Mouse (Mus musculus) activated CD4-positive, CD25-positive, alpha-beta regulatory T cell, adult 4 months (primary cell): Measurements from ENCODE around the gene Ccl6. TPM values are rescaled to one million over a fixed set of nuclear protein-coding genes. Genes with fewer than 3 reads are reported as not detected.
"Not testable (repeated sequence)": the region's sequence is repeated elsewhere in the genome, so short reads cannot be mapped to it uniquely, and the experiment has no call there.

Experiments
- ATAC-seq: one replicate; pipeline ENCODE4 v1.8.0; 2017
- polyA plus RNA-seq, 2 experiments: library from polyadenylated mRNA; unstranded; fragments of 100-300 nt; shearing (Covaris generic); gene quantifications; one replicate each; pipeline ENCODE4 v1.2.1; 2017

Gene Ccl6
- polyA plus RNA-seq, 2 experiments from 2014 or later = 1.4 TPM; not detected in 1

- ATAC-seq = no peak
These were observed 36.7 kb downstream of the Ccl6 start for GRCm38 (mm10) chr11:83556085-83556781.

- no peak for ATAC-seq
These were observed 41.2 kb downstream of the Ccl6 start for GRCm38 (mm10) chr11:83551668-83552067.

DNA sequence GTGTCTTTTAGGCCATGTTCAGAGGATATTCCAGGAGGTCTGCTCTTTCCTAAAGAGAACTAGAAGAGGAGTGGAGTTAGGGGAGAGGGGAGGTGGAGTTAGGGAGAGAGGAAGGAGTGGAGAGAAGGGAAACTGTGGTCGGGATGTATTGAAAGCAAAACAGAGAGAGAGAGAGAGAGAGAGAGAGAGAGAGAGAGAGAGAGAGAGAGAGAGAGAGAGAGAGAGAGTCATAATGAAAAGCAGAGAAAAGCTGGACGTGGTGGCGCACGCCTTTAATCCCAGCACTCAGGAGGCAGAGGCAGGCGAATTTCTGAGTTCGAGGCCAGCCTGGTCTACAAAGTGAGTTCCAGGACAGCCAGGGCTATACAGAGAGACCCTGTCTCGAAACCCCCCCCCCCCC lies 41.9 kb downstream of the Ccl6 start:
- ATAC-seq = not testable (repeated sequence)

GRCm38 (mm10) chr11:83550186-83550632 lies 42.7 kb downstream of the Ccl6 start:
- peak; percentile 90 for ATAC-seq

GRCm38 (mm10) chr11:83544214-83544613 lies 48.7 kb downstream of the Ccl6 start:
- ATAC-seq = no peak

DNA sequence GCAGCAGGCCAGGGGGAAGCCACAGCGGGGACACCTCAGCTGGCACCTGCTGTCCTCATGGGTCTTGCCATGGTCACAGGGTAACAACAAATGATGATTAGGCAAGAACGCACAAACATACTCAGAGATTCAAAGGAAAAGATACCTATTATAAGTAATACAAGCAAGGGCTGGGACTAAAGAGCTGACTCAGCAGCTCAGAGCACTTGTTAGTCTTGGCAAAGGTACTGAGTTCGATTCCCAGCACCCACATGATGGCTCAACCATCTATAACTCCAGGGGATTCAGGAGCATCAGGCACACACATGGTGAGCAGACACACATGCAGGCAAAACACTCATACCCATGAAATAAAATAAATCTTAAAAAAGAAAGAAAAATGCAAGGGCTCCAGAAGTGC lies 51.5 kb downstream of the Ccl6 start:
- no peak for ATAC-seq

DNA sequence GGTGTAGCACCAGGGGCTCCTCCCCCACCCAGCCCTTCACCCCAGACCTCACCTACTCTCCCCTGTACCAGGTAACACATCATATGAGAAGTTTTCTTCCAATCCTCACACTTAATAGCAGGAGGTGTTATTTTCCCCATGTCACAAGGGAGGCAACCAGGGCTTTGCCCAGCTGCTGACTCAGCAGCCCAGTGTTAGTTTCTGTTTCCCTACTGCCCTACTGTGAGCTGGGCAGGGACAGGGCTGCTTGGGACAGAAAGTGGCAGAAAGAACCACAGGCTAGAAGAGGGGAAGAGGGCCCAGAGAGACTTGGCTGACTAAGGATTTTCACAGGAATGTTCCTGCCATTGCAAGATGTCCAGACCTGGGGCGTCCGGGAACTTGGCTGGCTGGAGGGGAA lies 52.0 kb downstream of the Ccl6 start:
- peak; percentile 10 for ATAC-seq

- no peak for ATAC-seq
These were observed 54.1 kb downstream of the Ccl6 start for GRCm38 (mm10) chr11:83538705-83539314.

Other genes with a start within 250 kb of the Ccl6 start
- gene Rasl10b, start 183.9 kb downstream of the Ccl6 start, polyA plus RNA-seq = not detected
- gene Gas2l2, start 163.6 kb downstream of the Ccl6 start, polyA plus RNA-seq = not detected
- gene 1700020L24Rik, start 155.4 kb downstream of the Ccl6 start, polyA plus RNA-seq = under 1 TPM; 0.71 to 0.92 TPM
- gene Mmp28, start 130.0 kb downstream of the Ccl6 start, polyA plus RNA-seq = not detected
- gene Taf15, start 120.0 kb downstream of the Ccl6 start, polyA plus RNA-seq = 10 to 100 TPM; 10.8 to 12.5 TPM
- under 1 TPM; 0.25 to 0.46 TPM for gene Heatr9, start 70.9 kb downstream of the Ccl6 start, polyA plus RNA-seq
- gene Ccl5, start 62.6 kb downstream of the Ccl6 start, polyA plus RNA-seq = 100 to 1,000 TPM; 462 to 551 TPM
- gene Ccl9, start 14.5 kb downstream of the Ccl6 start, polyA plus RNA-seq = under 1 TPM in 1 of 2 experiments, not detected in 1; 0.67 TPM
- 1 to 10 TPM in 1 of 2 experiments, not detected in 1; 2.2 TPM for gene Rpl9-ps1, start 52.5 kb upstream of the Ccl6 start, polyA plus RNA-seq
- gene Ccl3, start 56.3 kb upstream of the Ccl6 start, polyA plus RNA-seq = 1 to 10 TPM; 1.2 to 5.1 TPM
- gene Ccl4, start 69.5 kb upstream of the Ccl6 start, polyA plus RNA-seq = 10 to 100 TPM; 14.3 to 40.5 TPM
- gene Wfdc17, start 110.9 kb upstream of the Ccl6 start, polyA plus RNA-seq = not detected
- gene Wfdc18, start 115.9 kb upstream of the Ccl6 start, polyA plus RNA-seq = not detected
- gene Wfdc21, start 153.9 kb upstream of the Ccl6 start, polyA plus RNA-seq = not detected
- 10 to 100 TPM; 27.8 to 28.1 TPM for gene Heatr6, start 160.6 kb upstream of the Ccl6 start, polyA plus RNA-seq